Mouse (Mus musculus) heart, adult 8-10 months (tissue): ENCODE results near the gene Phldb3. TPM values are rescaled to one million over a fixed set of nuclear protein-coding genes. Genes with fewer than 3 reads are reported as not detected.

Experiments used
- total RNA-seq, 4 experiments: library from RNA; stranded (reverse); gene quantifications; 2 replicates each; pipeline ENCODE4 v1.2.4; 2022

The Phldb3 gene
- total RNA-seq, 4 experiments from 2014 or later = 0.35 to 0.83 (median 0.39) TPM

Other genes with a start within 250 kb of the Phldb3 start
- gene Kcnn4, start 240.5 kb upstream of the Phldb3 start, total RNA-seq = 1 to 10 TPM in 1 of 4 experiments, under 1 TPM in 3; 0.44 to 1.3 (median 0.69) TPM
- 1 to 10 TPM; 5.9 to 8.3 (median 8.0) TPM for gene Smg9, start 211.1 kb upstream of the Phldb3 start, total RNA-seq
- under 1 TPM in 1 of 4 experiments, not detected in 3; 0.32 TPM for gene Irgc1, start 158.5 kb upstream of the Phldb3 start, total RNA-seq
- 1 to 10 TPM; 1.7 to 9.2 (median 2.6) TPM for gene Plaur, start 148.3 kb upstream of the Phldb3 start, total RNA-seq
- 10 to 100 TPM; 16.6 to 22.0 (median 18.7) TPM for gene Cadm4, start 128.7 kb upstream of the Phldb3 start, total RNA-seq
- gene Zfp428, start 103.8 kb upstream of the Phldb3 start, total RNA-seq = 10 to 100 TPM; 15.1 to 17.1 (median 15.6) TPM
- gene AC161166.1, start 98.3 kb upstream of the Phldb3 start, total RNA-seq = not detected
- gene Irgq, start 80.1 kb upstream of the Phldb3 start, total RNA-seq = 10 to 100 TPM; 16.2 to 20.0 (median 18.2) TPM
- gene Pinlyp, start 64.6 kb upstream of the Phldb3 start, total RNA-seq = not detected
- gene Xrcc1, start 64.5 kb upstream of the Phldb3 start, total RNA-seq = 10 to 100 TPM; 19.7 to 30.8 (median 27.1) TPM
- 10 to 100 TPM; 66.1 to 75.2 (median 70.0) TPM for gene Ethe1, start 23.2 kb upstream of the Phldb3 start, total RNA-seq
- under 1 TPM in 1 of 4 experiments, not detected in 3; 0.09 TPM for gene Zfp575, start 23.1 kb upstream of the Phldb3 start, total RNA-seq
- not detected for gene Lypd3, start 25.8 kb downstream of the Phldb3 start, total RNA-seq
- not detected for gene Tex101, start 65.9 kb downstream of the Phldb3 start, total RNA-seq
- gene BC049730, start 98.5 kb downstream of the Phldb3 start, total RNA-seq = not detected
- gene Gm4763, start 116.1 kb downstream of the Phldb3 start, total RNA-seq = not detected
- 1 to 10 TPM in 1 of 4 experiments, not detected in 3; 1.6 TPM for gene Cd177, start 149.5 kb downstream of the Phldb3 start, total RNA-seq
- gene Ceacam10, start 166.4 kb downstream of the Phldb3 start, total RNA-seq = not detected